Mouse (Mus musculus) E14TG2a.4 (cell line): ENCODE results near the gene Calb2.

Experiments used
- H3K27me3 ChIP-seq: 2 replicates; pipeline ENCODE4 v1.6.1; 2014; ENCODE audit warnings: low read length, control low read depth; ENCODE audit not compliant: insufficient read depth
- H3K36me3 ChIP-seq: 2 replicates; pipeline ENCODE4 v1.6.1; 2014; ENCODE audit warnings: low read length, control low read depth; ENCODE audit not compliant: insufficient read depth
- H3K4me1 ChIP-seq: replicated peaks from 2 replicates; pipeline ENCODE4 v1.6.1; 2014; ENCODE audit warnings: low read depth, low read length, control low read depth
- H3K4me3 ChIP-seq: replicated peaks from 2 replicates; pipeline ENCODE4 v1.5.1; 2014; ENCODE audit warnings: mild to moderate bottlenecking, low read length
- H3K9me3 ChIP-seq: 2 replicates; pipeline ENCODE4 v1.6.1; 2014; ENCODE audit warnings: low read length, control low read depth
- CTCF ChIP-seq: conservative IDR thresholded peaks from 2 replicates; pipeline ENCODE4 v1.5.1; 2014; ENCODE audit warnings: low read length
- NANOG ChIP-seq: IDR thresholded peaks from 2 replicates; pipeline ENCODE4 v1.6.1; 2014; ENCODE audit warnings: borderline replicate concordance, low read length, mixed read lengths
- POU5F1 ChIP-seq: IDR thresholded peaks from 2 replicates; pipeline ENCODE4 v1.6.1; 2014; ENCODE audit warnings: low read length, borderline replicate concordance

Calb2 gene

DNA sequence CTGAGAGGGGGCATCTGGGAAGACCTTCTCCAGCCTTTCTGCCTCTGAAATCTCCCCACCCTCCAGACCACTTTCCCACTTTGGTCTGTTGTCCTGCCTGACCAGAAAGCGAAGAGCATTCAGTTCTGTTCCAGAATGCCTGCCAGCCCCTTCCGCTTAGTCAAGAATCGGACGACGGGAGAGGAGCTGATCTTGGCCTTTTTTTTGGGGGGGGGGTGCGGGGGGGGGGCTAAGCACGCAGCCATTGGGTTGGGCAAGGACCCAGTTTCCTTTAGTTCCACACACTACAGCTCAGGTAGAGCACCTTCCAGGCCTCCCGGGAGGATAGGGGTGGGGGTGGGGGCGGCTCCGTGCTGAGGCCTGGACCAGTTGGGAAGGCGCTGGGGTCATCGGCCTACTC lies 67.1 kb downstream of the Calb2 start, which contains the start of gene Gm21964:
Gm21964 (plus strand) TSS at position 301 of the 400 bp plus-strand sequence.
- Histone ChIP-seq H3K9me3 (no peaks in the 10 kb centered on the region), H3K36me3 (no peaks in the 10 kb centered on the region), H3K4me3 (peak within 1 kb of the TSS; percentile 32; the same call in 1 of the 2 replicates), H3K27me3 (peaks cover 53% of the 10 kb centered on the region), H3K4me1 (peaks cover 14% of the 10 kb centered on the region)
- TF ChIP-seq NANOG (no peak), POU5F1 (no peak), CTCF (no peak)

DNA sequence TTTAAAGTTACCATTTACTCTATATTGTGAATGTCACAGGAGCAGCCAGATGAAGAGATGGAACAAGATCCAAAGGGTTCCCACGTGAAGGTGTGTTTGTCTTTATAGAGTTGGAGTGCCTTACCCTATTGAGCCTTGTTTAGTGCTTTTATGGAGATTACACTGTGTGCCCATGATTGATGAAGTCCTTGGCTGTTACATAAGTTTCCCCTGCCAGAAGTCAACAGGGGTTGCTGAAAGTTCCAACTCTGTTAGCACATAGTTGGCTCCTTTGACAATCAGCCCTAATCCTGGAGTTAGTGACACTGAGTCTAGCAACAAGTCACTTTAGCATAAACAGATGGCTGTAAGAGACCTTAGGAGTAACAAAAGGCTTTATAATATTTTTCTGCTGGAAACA lies 76.1 kb downstream of the Calb2 start:
- H3K4me1 ChIP-seq: no peaks in the 10 kb centered on the region; the same call in 1 of the 2 replicates
- no peaks in the 10 kb centered on the region for H3K9me3 ChIP-seq
- peaks cover 23% of the 10 kb centered on the region for H3K36me3 ChIP-seq
- no peak overlapping the region for H3K4me3 ChIP-seq
- peaks cover 15% of the 10 kb centered on the region for H3K27me3 ChIP-seq
- TF ChIP-seq CTCF: no peak
- no peak for TF ChIP-seq POU5F1
- TF ChIP-seq NANOG: no peak
